Mouse (Mus musculus): Measurements from ENCODE around the gene Adgrv1.

GRCm38 (mm10) chr13:81441412-81441811 is 191.5 kb downstream of the Adgrv1 start:
- TF ChIP-seq CTCF (IDR thresholded peaks at IDR 0.05; ENCODE audit: low read depth) (no peak), EP300 (IDR thresholded peaks at IDR 0.05; ENCODE audit: low read depth) (no peak)

Measured in liver, postnatal 0 days (tissue).